Mouse (Mus musculus): ENCODE measurements around the gene Celf2. TPM values are rescaled to one million over a fixed set of nuclear protein-coding genes. Genes with fewer than 3 reads are reported as not detected.

The Celf2 gene
- polyA plus RNA-seq, 1 experiment from 2014 or later = 59.8 TPM

DNA sequence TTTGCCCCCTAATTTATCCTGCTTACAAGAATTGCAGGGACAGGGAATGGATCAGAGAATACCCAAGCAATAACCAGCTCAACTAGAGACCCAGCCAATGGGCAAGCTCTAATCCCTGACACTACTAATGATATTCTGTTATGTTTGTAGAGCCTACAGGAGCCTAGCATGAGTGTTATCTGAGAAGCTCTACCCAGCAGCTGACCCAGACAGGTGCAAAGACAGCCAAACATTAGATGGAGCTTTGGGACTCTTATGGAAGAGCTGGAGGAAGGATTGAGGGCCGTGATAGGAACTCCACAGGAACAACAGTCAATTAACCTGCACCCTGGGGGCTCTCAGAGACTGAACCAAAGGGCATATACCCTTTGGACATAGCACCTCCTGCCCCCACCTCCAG is 857.7 kb downstream of the Celf2 start:
- no peak overlapping the region for H3K9ac ChIP-seq (replicated peaks; ENCODE audit: low read depth, low read length)
- no peak overlapping the region for H3K4me2 ChIP-seq (replicated peaks; ENCODE audit: low read depth, low read length)
- 77% methylated on average over 1 of the region's 1 CpGs for WGBS
- no peaks in the 10 kb centered on the region for H3K36me3 ChIP-seq (ENCODE audit: control insufficient read depth, insufficient read depth, low read length)
- H3K4me3 ChIP-seq (ENCODE audit: low read depth, low read length) = no peak overlapping the region
- no peaks in the 10 kb centered on the region for H3K27me3 ChIP-seq (ENCODE audit: control insufficient read depth, insufficient read depth, low read length)
- H3K9me3 ChIP-seq (ENCODE audit: control insufficient read depth, low read depth, low read length) = no peaks in the 10 kb centered on the region
- no peak for ATAC-seq (ENCODE audit: insufficient number of reproducible peaks, insufficient read depth, low FRiP score, low read depth)
- H3K4me1 ChIP-seq (ENCODE audit: control insufficient read depth, insufficient read depth, low read length) = no peaks in the 10 kb centered on the region
- no peak overlapping the region for H3K27ac ChIP-seq (ENCODE audit: low read length)

DNA sequence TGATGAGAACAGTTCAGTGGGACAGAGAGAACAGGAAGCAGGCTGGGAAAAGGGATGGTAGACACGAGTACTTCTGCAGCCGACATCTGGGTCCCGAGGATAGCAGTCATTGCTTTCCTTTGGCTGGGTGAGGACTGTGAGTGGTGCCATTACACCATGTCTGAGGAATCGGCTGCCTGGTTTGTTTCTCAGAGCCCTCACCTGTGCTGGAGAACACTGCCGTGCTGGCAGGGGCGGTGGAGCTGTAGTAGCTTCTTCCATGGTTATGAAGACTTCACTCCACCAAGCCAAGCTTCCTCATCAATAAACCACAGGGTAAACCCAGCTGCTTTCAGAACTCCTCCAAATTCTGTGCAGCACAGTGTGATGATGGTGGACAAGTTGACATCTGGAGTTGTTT is 860.5 kb downstream of the Celf2 start:
- no peak for ATAC-seq (ENCODE audit: insufficient number of reproducible peaks, insufficient read depth, low FRiP score, low read depth)
- WGBS = 79% methylated on average over 6 of the region's 6 CpGs
- Histone ChIP-seq H3K27ac (ENCODE audit: low read length) (no peak overlapping the region), H3K4me1 (ENCODE audit: control insufficient read depth, insufficient read depth, low read length) (no peaks in the 10 kb centered on the region), H3K9ac (replicated peaks; ENCODE audit: low read depth, low read length) (no peak overlapping the region), H3K36me3 (ENCODE audit: control insufficient read depth, insufficient read depth, low read length) (no peaks in the 10 kb centered on the region), H3K9me3 (ENCODE audit: control insufficient read depth, low read depth, low read length) (no peaks in the 10 kb centered on the region), H3K27me3 (ENCODE audit: control insufficient read depth, insufficient read depth, low read length) (no peaks in the 10 kb centered on the region), H3K4me3 (ENCODE audit: low read depth, low read length) (no peak overlapping the region), H3K4me2 (replicated peaks; ENCODE audit: low read depth, low read length) (no peak overlapping the region)

DNA sequence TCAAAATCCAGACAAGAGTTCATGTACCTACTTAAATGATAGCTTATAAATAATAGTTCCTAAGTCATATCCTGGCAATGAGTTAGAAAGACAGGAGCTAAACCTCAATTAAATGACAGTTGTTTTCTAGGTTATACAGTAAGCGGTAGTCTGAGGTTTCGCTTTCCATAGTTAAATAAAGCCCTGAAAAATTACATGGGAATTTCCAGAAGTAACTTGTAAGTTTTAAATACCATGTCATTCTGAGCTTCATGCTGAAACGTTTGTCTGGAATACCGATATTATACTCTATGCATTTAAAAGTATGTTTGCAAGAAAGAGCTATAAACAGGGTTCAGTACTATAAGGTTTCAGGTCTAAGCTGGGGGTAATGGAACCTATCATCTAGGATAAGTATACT is 862.3 kb downstream of the Celf2 start:
- no peaks in the 10 kb centered on the region for H3K4me1 ChIP-seq (ENCODE audit: control insufficient read depth, insufficient read depth, low read length)
- H3K9me3 ChIP-seq (ENCODE audit: control insufficient read depth, low read depth, low read length) = no peaks in the 10 kb centered on the region
- H3K27ac ChIP-seq (ENCODE audit: low read length) = no peak overlapping the region
- ATAC-seq (ENCODE audit: insufficient number of reproducible peaks, insufficient read depth, low FRiP score, low read depth) = no peak
- 84% methylated on average over 4 of the region's 4 CpGs for WGBS
- no peaks in the 10 kb centered on the region for H3K27me3 ChIP-seq (ENCODE audit: control insufficient read depth, insufficient read depth, low read length)
- no peaks in the 10 kb centered on the region for H3K36me3 ChIP-seq (ENCODE audit: control insufficient read depth, insufficient read depth, low read length)
- no peak overlapping the region for H3K4me3 ChIP-seq (ENCODE audit: low read depth, low read length)
- no peak overlapping the region for H3K9ac ChIP-seq (replicated peaks; ENCODE audit: low read depth, low read length)
- no peak overlapping the region for H3K4me2 ChIP-seq (replicated peaks; ENCODE audit: low read depth, low read length)

DNA sequence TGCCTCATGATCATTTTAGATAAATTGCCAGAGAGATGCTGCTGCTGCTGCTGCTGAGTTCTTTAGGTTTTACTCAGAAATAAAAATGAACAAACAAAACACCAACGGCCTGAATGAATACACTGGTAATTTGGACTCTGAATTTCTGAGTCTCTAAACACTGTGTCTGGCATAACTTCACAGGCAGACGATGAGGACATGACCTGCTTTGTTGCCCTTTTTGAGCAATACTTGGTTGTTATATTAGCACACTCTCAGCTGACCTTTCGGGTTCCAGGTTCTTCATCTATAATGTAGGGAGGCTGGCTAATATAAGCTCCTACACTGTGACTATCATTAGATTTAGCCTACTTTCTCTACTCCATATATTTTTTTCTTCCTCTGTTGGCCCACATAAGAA is 863.0 kb downstream of the Celf2 start:
- Histone ChIP-seq H3K9ac (replicated peaks; ENCODE audit: low read depth, low read length) (no peak overlapping the region), H3K27me3 (ENCODE audit: control insufficient read depth, insufficient read depth, low read length) (no peaks in the 10 kb centered on the region), H3K4me1 (ENCODE audit: control insufficient read depth, insufficient read depth, low read length) (no peaks in the 10 kb centered on the region), H3K4me2 (replicated peaks; ENCODE audit: low read depth, low read length) (no peak overlapping the region), H3K36me3 (ENCODE audit: control insufficient read depth, insufficient read depth, low read length) (no peaks in the 10 kb centered on the region), H3K4me3 (ENCODE audit: low read depth, low read length) (no peak overlapping the region), H3K27ac (ENCODE audit: low read length) (no peak overlapping the region), H3K9me3 (ENCODE audit: control insufficient read depth, low read depth, low read length) (no peaks in the 10 kb centered on the region)
- ATAC-seq (ENCODE audit: insufficient number of reproducible peaks, insufficient read depth, low FRiP score, low read depth) = no peak
- 77% methylated on average over 3 of the region's 3 CpGs for WGBS

DNA sequence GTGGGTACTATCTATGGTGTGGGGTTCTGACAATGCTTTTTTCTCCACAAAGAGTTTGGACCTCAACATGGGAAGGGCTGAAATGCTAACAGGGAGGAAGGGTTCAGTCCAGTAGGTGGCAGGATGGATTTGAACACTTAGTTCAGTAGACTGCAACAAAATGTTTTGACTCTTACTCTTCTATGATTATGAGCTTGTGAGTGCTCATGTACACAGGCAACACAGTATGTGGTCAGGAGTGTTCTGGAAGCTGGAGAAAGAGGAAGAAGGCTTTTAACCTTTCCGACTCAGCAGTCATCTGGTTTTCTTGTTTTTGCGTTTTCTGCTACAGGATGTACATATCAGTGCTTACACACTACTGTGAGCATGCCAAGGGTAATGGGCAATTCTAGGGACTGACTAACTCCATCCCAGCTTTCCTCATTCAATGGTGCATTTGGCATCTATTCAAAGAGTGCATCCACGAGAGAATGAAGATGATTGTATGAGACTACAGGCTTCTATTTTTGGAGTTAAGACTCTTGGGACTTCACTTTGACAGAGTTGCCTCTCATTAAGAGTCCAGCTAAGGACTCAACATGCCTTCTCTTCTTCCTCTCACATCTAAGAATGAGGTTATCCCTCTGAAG is 867.0 kb downstream of the Celf2 start:
- Histone ChIP-seq H3K4me1 (ENCODE audit: control insufficient read depth, insufficient read depth, low read length) (no peaks in the 10 kb centered on the region), H3K9ac (replicated peaks; ENCODE audit: low read depth, low read length) (no peak overlapping the region), H3K27me3 (ENCODE audit: control insufficient read depth, insufficient read depth, low read length) (no peaks in the 10 kb centered on the region), H3K9me3 (ENCODE audit: control insufficient read depth, low read depth, low read length) (no peaks in the 10 kb centered on the region), H3K4me2 (replicated peaks; ENCODE audit: low read depth, low read length) (no peak overlapping the region), H3K27ac (ENCODE audit: low read length) (no peak overlapping the region), H3K4me3 (ENCODE audit: low read depth, low read length) (no peak overlapping the region), H3K36me3 (ENCODE audit: control insufficient read depth, insufficient read depth, low read length) (no peaks in the 10 kb centered on the region)
- ATAC-seq (ENCODE audit: insufficient number of reproducible peaks, insufficient read depth, low FRiP score, low read depth) = no peak
- 75% methylated on average over 3 of the region's 3 CpGs for WGBS

DNA sequence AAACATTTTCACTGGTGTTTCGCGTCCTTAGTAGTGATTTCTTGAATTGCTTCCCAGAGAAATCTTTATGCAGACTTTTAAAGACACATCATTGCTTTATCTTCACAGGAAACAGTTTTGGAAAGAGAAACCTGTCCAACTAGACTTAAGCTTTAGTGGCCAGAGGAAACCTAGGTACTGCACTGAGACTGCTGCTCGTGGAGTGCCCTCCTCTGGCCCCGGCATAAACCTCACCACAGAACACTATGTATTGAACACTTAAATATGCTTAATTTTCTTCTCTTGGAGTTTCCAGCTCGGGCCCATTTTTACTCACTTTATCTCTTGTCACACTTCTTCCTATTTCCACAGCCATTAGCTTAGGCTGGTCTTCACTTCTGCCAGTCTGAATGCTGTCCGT is 870.0 kb downstream of the Celf2 start:
- Histone ChIP-seq H3K27me3 (ENCODE audit: control insufficient read depth, insufficient read depth, low read length) (no peaks in the 10 kb centered on the region), H3K36me3 (ENCODE audit: control insufficient read depth, insufficient read depth, low read length) (no peaks in the 10 kb centered on the region), H3K4me1 (ENCODE audit: control insufficient read depth, insufficient read depth, low read length) (no peaks in the 10 kb centered on the region), H3K27ac (ENCODE audit: low read length) (no peak overlapping the region), H3K9me3 (ENCODE audit: control insufficient read depth, low read depth, low read length) (no peaks in the 10 kb centered on the region), H3K9ac (replicated peaks; ENCODE audit: low read depth, low read length) (no peak overlapping the region), H3K4me2 (replicated peaks; ENCODE audit: low read depth, low read length) (no peak overlapping the region), H3K4me3 (ENCODE audit: low read depth, low read length) (no peak overlapping the region)
- no peak for ATAC-seq (ENCODE audit: insufficient number of reproducible peaks, insufficient read depth, low FRiP score, low read depth)
- WGBS = 74% methylated on average over 6 of the region's 6 CpGs

DNA sequence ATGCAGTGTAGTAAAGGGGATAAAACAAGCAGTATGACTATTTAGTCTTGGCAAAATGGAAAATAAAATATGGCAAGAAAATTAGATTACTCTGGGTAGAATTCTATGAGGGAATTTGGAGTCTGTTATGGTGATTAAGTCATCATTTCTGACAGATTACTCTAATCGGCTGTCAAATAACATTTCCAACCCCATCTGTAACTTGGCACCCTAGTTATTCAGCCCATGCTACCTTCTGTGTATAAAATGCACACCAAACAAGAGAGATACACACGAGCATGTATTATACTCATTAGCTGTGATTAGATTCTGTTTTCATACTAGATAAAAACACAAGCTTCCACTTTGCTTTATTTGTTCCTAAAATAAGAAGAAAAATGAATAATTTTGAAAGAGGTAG is 872.2 kb downstream of the Celf2 start:
- 77% methylated on average over 2 of the region's 2 CpGs for WGBS
- Histone ChIP-seq H3K4me2 (replicated peaks; ENCODE audit: low read depth, low read length) (no peak overlapping the region), H3K27me3 (ENCODE audit: control insufficient read depth, insufficient read depth, low read length) (no peaks in the 10 kb centered on the region), H3K4me1 (ENCODE audit: control insufficient read depth, insufficient read depth, low read length) (no peaks in the 10 kb centered on the region), H3K9ac (replicated peaks; ENCODE audit: low read depth, low read length) (no peak overlapping the region), H3K9me3 (ENCODE audit: control insufficient read depth, low read depth, low read length) (no peaks in the 10 kb centered on the region), H3K27ac (ENCODE audit: low read length) (no peak overlapping the region), H3K4me3 (ENCODE audit: low read depth, low read length) (no peak overlapping the region), H3K36me3 (ENCODE audit: control insufficient read depth, insufficient read depth, low read length) (no peaks in the 10 kb centered on the region)
- ATAC-seq (ENCODE audit: insufficient number of reproducible peaks, insufficient read depth, low FRiP score, low read depth) = no peak

DNA sequence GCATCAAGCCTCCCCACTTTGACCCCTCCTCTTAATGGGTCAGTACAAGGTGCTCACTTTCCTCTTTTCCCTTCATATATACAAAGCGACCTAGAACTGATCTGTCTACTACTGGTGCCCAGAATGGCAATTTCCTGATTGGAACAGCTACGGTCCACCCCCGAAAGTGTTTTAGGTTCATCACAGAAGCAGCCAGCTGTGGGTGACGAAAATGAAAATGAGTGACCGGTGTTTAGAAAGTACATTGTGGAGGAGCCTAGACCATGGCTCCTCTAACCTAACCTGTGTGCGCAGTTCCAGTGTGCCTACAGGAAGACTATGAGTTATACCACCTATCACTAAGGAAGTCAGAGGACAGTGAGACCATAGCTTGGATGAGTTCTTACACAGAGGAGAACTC is 874.5 kb downstream of the Celf2 start:
- Histone ChIP-seq H3K9ac (replicated peaks; ENCODE audit: low read depth, low read length) (no peak overlapping the region), H3K9me3 (ENCODE audit: control insufficient read depth, low read depth, low read length) (no peaks in the 10 kb centered on the region), H3K4me3 (ENCODE audit: low read depth, low read length) (no peak overlapping the region), H3K27ac (ENCODE audit: low read length) (no peak overlapping the region), H3K27me3 (ENCODE audit: control insufficient read depth, insufficient read depth, low read length) (no peaks in the 10 kb centered on the region), H3K36me3 (ENCODE audit: control insufficient read depth, insufficient read depth, low read length) (no peaks in the 10 kb centered on the region), H3K4me1 (ENCODE audit: control insufficient read depth, insufficient read depth, low read length) (no peaks in the 10 kb centered on the region), H3K4me2 (replicated peaks; ENCODE audit: low read depth, low read length) (no peak overlapping the region)
- WGBS = 91% methylated on average over 6 of the region's 6 CpGs
- no peak for ATAC-seq (ENCODE audit: insufficient number of reproducible peaks, insufficient read depth, low FRiP score, low read depth)

DNA sequence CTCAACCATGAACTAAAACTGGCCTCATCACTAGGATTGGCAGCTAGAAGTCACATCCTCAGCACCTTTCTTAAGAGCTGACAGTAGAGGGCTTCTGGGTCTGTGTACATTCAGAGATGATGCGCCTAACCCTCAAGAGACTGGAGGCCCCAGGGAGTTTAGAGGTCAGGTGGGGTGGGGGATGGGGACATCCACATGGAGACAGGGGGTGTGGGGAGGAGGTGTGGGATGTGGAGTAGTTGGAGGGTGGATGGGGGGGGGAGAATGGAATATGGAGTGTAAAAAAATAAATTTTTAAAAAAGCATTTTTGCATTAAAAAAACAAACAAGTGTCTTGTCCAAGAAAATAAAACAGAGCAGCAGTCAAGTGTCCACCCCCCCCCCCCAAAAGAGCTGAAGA is 876.2 kb downstream of the Celf2 start:
- H3K9me3 ChIP-seq (ENCODE audit: control insufficient read depth, low read depth, low read length) = no peaks in the 10 kb centered on the region
- H3K27me3 ChIP-seq (ENCODE audit: control insufficient read depth, insufficient read depth, low read length) = no peaks in the 10 kb centered on the region
- ATAC-seq (ENCODE audit: insufficient number of reproducible peaks, insufficient read depth, low FRiP score, low read depth) = no peak
- no peak overlapping the region for H3K4me3 ChIP-seq (ENCODE audit: low read depth, low read length)
- no peaks in the 10 kb centered on the region for H3K4me1 ChIP-seq (ENCODE audit: control insufficient read depth, insufficient read depth, low read length)
- H3K27ac ChIP-seq (ENCODE audit: low read length) = no peak overlapping the region
- H3K4me2 ChIP-seq (replicated peaks; ENCODE audit: low read depth, low read length) = no peak overlapping the region
- WGBS = 90% methylated on average over 1 of the region's 1 CpGs
- H3K36me3 ChIP-seq (ENCODE audit: control insufficient read depth, insufficient read depth, low read length) = no peaks in the 10 kb centered on the region
- no peak overlapping the region for H3K9ac ChIP-seq (replicated peaks; ENCODE audit: low read depth, low read length)
